Mouse (Mus musculus) heart, postnatal 0 days (tissue): Measurements from ENCODE around the gene Gm20422. TPM values are rescaled to one million over a fixed set of nuclear protein-coding genes. Genes with fewer than 3 reads are reported as not detected.
A peak's percentile ranks its signal among the peaks of the same experiment; 100 is the strongest.

ENCODE experiments used
- ATAC-seq: fragments of 200-750 bp; cut with Nextera tagmentation; 2 replicates; pipeline ENCODE4 v1.8.0; 2017; ENCODE audit warnings: low read depth, moderate number of reproducible peaks, moderate library complexity; ENCODE audit not compliant: insufficient read depth
- DNase-seq: peaks from one replicate; pipeline ENCODE4 v3.0.0-alpha.2; 2016; ENCODE audit warnings: low spot score
- H3K27ac ChIP-seq: fragments of 300-500 bp; sonication (generic); 2 replicates; pipeline ENCODE4 v1.5.1; 2014; ENCODE audit warnings: low read depth, mild to moderate bottlenecking
- H3K27me3 ChIP-seq: fragments of 300-500 bp; sonication (generic); 2 replicates; pipeline ENCODE4 v1.6.1; 2014; ENCODE audit warnings: low read length, mixed read lengths; ENCODE audit not compliant: control insufficient read depth, insufficient read depth
- H3K36me3 ChIP-seq: fragments of 300-500 bp; sonication (generic); replicated peaks from 2 replicates; pipeline ENCODE4 v1.6.1; 2014; ENCODE audit warnings: low read length, mixed read lengths; ENCODE audit not compliant: control insufficient read depth, insufficient read depth
- H3K4me1 ChIP-seq: fragments of 300-500 bp; sonication (generic); 2 replicates; pipeline ENCODE4 v1.6.1; 2014; ENCODE audit warnings: antibody characterized with exemption; ENCODE audit not compliant: control insufficient read depth, insufficient read depth
- H3K4me2 ChIP-seq: fragments of 300-500 bp; sonication (generic); 2 replicates; pipeline ENCODE4 v1.6.1; 2014; ENCODE audit warnings: low read depth, mild to moderate bottlenecking, low read length, moderate library complexity
- H3K4me3 ChIP-seq: fragments of 300-500 bp; sonication (generic); 2 replicates; pipeline ENCODE4 v1.5.1; 2014; ENCODE audit warnings: low read depth, low read length
- H3K9ac ChIP-seq: fragments of 300-500 bp; sonication (generic); replicated peaks from 2 replicates; pipeline ENCODE4 v1.6.1; 2014; ENCODE audit warnings: low read depth, low read length, mixed read lengths
- H3K9me3 ChIP-seq: fragments of 300-500 bp; sonication (generic); replicated peaks from 2 replicates; pipeline ENCODE4 v1.6.1; 2016; ENCODE audit warnings: low read length; ENCODE audit not compliant: control insufficient read depth
- CTCF ChIP-seq: IDR thresholded peaks from 2 replicates; pipeline ENCODE4 v1.5.1; 2016; ENCODE audit warnings: antibody characterized with exemption, control low read depth, low read depth
- EP300 ChIP-seq: IDR thresholded peaks from 2 replicates; pipeline ENCODE4 v1.6.1; 2016; ENCODE audit warnings: antibody characterized with exemption, low read depth
- WGBS: fragments of 180-500 bp; shearing (Covaris S2); extraction: QIAGEN DNeasy Blood & Tissue Kit; methylation state at CpG from one replicate; pipeline ENCODE4 v1.1.7; 2014; 5-methylcytosine and 5-hydroxymethylcytosine counted together
- polyA plus RNA-seq: library from polyadenylated mRNA; unstranded; fragments of >200 nt; fragmentation: Nextera tagmentation; extraction: Ambion mirVana; gene quantifications from 2 replicates; pipeline ENCODE4 v1.2.1, GENCODE M21; 2015
- total RNA-seq: library from RNA; depleted of rRNA; stranded (reverse); fragments of >200 nt; gene quantifications from 2 replicates; pipeline ENCODE4 v1.2.3, GENCODE M21; 2014; ENCODE audit warnings: low replicate concordance

The Gm20422 gene
- total and polyA plus RNA-seq, 2 experiments from 2014 or later, result 2.5 TPM; not detected in 1

DNA sequence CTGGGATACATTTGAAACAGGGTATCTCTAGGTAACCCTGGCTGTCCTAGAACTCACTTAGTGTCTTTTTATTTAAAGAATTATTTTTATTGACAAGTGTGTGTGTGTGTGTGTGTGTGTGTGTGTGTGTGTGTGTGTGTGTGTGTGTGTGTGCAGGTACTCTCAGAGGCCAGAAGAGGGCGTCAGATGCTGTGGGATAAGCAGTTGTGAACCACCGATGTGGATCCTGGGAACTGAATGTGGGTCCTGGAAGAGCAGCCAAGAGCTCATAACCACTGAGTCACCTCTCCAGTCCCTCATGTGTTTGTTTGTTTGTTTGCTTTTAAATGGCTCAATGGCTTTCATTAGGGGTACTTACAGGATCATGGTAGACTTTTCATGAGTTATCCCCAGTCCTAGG lies 40.2 kb upstream of the Gm20422 start:
- WGBS, result 85% methylated on average over 2 of the region's 2 CpGs
- no peaks in the 10 kb centered on the region for H3K4me1 ChIP-seq
- no peak overlapping the region for H3K27ac ChIP-seq
- H3K4me2 ChIP-seq, result no peak overlapping the region
- H3K36me3 ChIP-seq, result peaks cover 31% of the 10 kb centered on the region
- H3K9ac ChIP-seq, result no peak overlapping the region
- H3K27me3 ChIP-seq, result no peaks in the 10 kb centered on the region
- no peak for DNase-seq
- no peak for TF ChIP-seq EP300
- no peak overlapping the region for H3K4me3 ChIP-seq
- no peak for ATAC-seq
- H3K9me3 ChIP-seq, result no peaks in the 10 kb centered on the region

- 45% methylated on average over 3 of the region's 3 CpGs for WGBS
- H3K36me3 ChIP-seq, result peaks cover 44% of the 10 kb centered on the region
- no peak for TF ChIP-seq EP300
- TF ChIP-seq CTCF, result no peak
- ATAC-seq, result no peak
- 0 out of 2 replicates have a peak, but pooled peaks cover 6% of the 10 kb centered on the region for H3K4me1 ChIP-seq
- no peak for DNase-seq
- no peaks in the 10 kb centered on the region for H3K27me3 ChIP-seq
- no peaks in the 10 kb centered on the region for H3K9me3 ChIP-seq
- no peak overlapping the region for H3K27ac ChIP-seq
- H3K4me3 ChIP-seq, result no peak overlapping the region
- H3K4me2 ChIP-seq, result no peak overlapping the region
- H3K9ac ChIP-seq, result no peak overlapping the region
Measured at GRCm38 (mm10) chr8:69809820-69810219, 35.1 kb upstream of the Gm20422 start.

- H3K4me1 ChIP-seq, result 0 out of 2 replicates have a peak, but pooled peaks cover 6% of the 10 kb centered on the region
- ATAC-seq (0 out of 2 replicates have a peak, but pooled peaks have one; percentile 5), DNase-seq (no peak)
- H3K27me3 ChIP-seq, result no peaks in the 10 kb centered on the region
- no peak for TF ChIP-seq EP300
- no peak for TF ChIP-seq CTCF
- no peaks in the 10 kb centered on the region for H3K9me3 ChIP-seq
- H3K4me3 ChIP-seq, result peak overlapping the region; percentile 67
- H3K9ac ChIP-seq, result peak overlapping the region; percentile 64
- peak overlapping the region; percentile 92 for H3K4me2 ChIP-seq
- H3K36me3 ChIP-seq, result peaks cover 44% of the 10 kb centered on the region
- WGBS, result under 1% methylated on average over 23 of the region's 23 CpGs
- no peak overlapping the region for H3K27ac ChIP-seq
Measured at GRCm38 (mm10) chr8:69808864-69809403, 34.2 kb upstream of the Gm20422 start.

DNA sequence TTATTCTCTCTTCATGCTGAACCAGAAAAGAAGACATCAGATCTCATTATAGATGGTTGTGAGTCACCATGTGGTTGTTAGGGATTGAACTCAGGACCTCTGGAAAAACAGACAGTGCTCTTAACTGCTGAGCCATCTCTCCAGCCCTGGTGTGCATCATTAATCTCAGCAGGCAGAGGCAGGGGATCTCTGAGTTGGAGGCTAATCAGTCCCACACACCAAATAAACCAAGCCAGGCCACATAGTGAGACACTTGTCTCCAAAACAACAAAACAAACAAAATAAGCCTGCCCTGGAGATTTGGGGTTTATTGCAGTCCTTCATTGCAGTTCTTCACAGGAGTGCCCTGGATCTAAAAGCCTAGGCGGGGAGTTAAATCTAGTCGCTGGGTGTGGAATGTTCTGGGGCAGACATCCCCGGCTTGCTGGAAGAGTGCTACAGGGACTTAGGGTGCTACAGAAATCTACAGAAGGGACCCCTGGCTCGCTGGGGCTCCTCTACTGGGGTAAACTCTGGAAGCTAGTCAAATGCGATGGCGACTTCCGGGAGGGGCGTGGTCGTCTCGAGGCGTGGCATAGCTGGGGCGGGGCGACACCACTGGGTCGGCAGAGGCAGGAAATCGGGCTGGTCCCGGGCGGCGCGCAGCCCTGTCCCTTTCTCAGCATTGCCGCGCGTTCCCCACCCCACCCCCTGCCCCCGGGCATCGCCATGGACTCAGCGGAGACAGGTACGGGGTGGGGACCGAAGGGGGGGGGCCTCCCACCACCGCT lies 33.6 kb upstream of the Gm20422 start, which contains the start of gene Gmip:
Gene Gmip (plus strand): TSS at position 586 of the 770 bp plus-strand sequence.
- H3K9me3 ChIP-seq, result no peaks in the 10 kb centered on the region
- 0 out of 2 replicates have a peak, but pooled peaks cover 6% of the 10 kb centered on the region for H3K4me1 ChIP-seq
- H3K27me3 ChIP-seq, result no peaks in the 10 kb centered on the region
- peak within 1 kb of the TSS; percentile 64 for H3K9ac ChIP-seq
- peak within 1 kb of the TSS; percentile 67 for H3K4me3 ChIP-seq
- TF ChIP-seq EP300 (no peak), CTCF (no peak)
- H3K4me2 ChIP-seq, result peak within 1 kb of the TSS; percentile 92
- WGBS, result 6% methylated on average over 28 of the region's 28 CpGs
- DNase-seq (peak; percentile 52), ATAC-seq (peak; percentile 74; the same call in 1 of the 2 replicates)
- no peak within 1 kb of the TSS for H3K27ac ChIP-seq
- H3K36me3 ChIP-seq, result peaks cover 44% of the 10 kb centered on the region

DNA sequence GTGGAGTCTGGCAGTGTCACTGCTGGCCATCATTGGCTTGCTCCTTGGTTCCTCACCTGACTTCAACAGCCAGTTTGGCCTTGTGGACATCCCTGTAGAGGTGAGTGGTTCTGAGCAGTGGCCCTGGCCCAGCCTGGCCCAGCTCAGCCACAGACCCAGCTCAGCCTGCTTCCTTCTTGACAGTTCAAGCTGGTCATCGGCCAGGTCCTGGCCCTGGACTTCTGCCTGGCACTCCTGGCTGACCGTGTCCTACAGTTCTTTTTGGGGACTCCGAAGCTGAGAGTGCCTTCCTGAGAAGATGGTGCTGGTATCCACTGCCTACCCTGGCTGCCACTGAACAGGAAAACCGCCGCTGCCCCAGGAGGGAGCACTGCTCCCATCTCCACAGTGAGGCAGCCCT lies 32.5 kb upstream of the Gm20422 start:
- H3K4me3 ChIP-seq, result no peak overlapping the region
- H3K36me3 ChIP-seq, result peaks cover 55% of the 10 kb centered on the region
- no peak for DNase-seq
- H3K4me1 ChIP-seq, result 0 out of 2 replicates have a peak, but pooled peaks cover 6% of the 10 kb centered on the region
- H3K27me3 ChIP-seq, result no peaks in the 10 kb centered on the region
- H3K27ac ChIP-seq, result no peak overlapping the region
- no peak overlapping the region for H3K4me2 ChIP-seq
- 90% methylated on average over 5 of the region's 5 CpGs for WGBS
- no peak overlapping the region for H3K9ac ChIP-seq
- no peak for ATAC-seq
- TF ChIP-seq EP300 (no peak), CTCF (no peak)
- no peaks in the 10 kb centered on the region for H3K9me3 ChIP-seq
